ENCODE assay signal across 8 mouse cellular contexts in the genomic region with DNA sequence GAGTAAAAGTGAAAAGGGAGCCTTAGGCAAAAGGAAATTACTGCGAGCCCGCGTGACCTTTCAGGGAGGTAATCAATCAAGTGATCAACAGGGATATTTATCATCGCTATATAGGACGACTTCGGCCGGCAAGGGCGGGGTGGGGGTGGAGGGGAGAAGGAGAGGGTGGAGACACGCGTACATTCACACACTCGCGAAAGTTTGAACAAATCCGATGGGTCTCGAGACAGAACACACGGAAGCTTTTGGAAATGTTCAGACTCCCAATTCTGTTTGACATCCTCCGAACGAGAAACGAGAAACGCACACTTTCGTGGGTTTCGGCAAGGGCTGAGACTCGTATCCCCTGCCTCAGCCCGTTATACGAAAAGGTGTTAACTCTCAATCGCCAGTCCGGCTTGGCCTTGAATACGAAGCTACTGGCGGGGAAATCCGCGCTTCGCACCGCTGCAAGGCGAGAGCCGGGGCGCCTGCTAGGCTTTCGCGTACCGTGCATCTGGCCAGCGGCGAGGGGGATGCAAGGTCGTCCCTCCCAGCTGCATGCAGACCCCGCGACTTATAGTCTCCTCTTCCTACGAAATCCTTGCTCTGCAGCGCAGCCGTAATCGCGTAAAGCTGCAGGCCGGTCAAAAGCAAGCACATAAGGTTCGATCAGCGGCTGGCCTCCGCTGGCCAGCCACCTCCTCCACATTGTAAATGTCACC. TPM values are rescaled to one million over a fixed set of nuclear protein-coding genes. Genes with fewer than 3 reads are reported as not detected.
A peak's percentile ranks its signal among the peaks of the same experiment; 100 is the strongest.
DNase-seq lines count a peak whose midpoint lies in the region; ATAC-seq and TF ChIP-seq lines count a peak whose summit lies in the region.

No protein-coding gene starts in this region.

- H3K4me2 ChIP-seq in forebrain, embryonic 14.5 days (ENCODE audit: low read length), result peak overlapping the region; percentile 49
- H3K4me2 ChIP-seq in intestine, embryonic 14.5 days (ENCODE audit: low read length), result peak overlapping the region; percentile 53
- H3K4me2 ChIP-seq in liver, postnatal 0 days (ENCODE audit: low read depth, low read length), result peak overlapping the region; percentile 31
- H3K4me2 ChIP-seq in stomach, embryonic 16.5 days (ENCODE audit: low read depth, low read length), result peak overlapping the region; percentile 84

- TF ChIP-seq EP300 in liver, postnatal 0 days (IDR thresholded peaks at IDR 0.05; ENCODE audit: low read depth), result no peak

- peak; percentile 16; the same call in 1 of the 2 replicates for ATAC-seq in forebrain, embryonic 14.5 days
- ATAC-seq in intestine, embryonic 14.5 days (replicated peaks; ENCODE audit: low FRiP score, low TSS enrichment, low read depth), result no peak; the same call in 1 of the 2 replicates
- ATAC-seq in liver, postnatal 0 days, result no peak
- no peak for ATAC-seq in stomach, embryonic 16.5 days (ENCODE audit: insufficient read depth, low FRiP score)

- peaks cover 53% of the 10 kb centered on the region for H3K27me3 ChIP-seq in forebrain, embryonic 14.5 days (replicated peaks; ENCODE audit: control insufficient read depth, insufficient read depth, low read length)
- H3K27me3 ChIP-seq in intestine, embryonic 14.5 days (replicated peaks; ENCODE audit: control insufficient read depth, insufficient read depth, low read length), result peaks cover 96% of the 10 kb centered on the region
- H3K27me3 ChIP-seq in liver, postnatal 0 days (ENCODE audit: insufficient read depth, low read length), result peaks cover 79% of the 10 kb centered on the region
- H3K27me3 ChIP-seq in stomach, embryonic 16.5 days (ENCODE audit: control insufficient read depth, insufficient read depth, low read length), result no peaks in the 10 kb centered on the region

- WGBS in forebrain, embryonic 14.5 days, result under 1% methylated on average over 52 of the region's 52 CpGs
- under 1% methylated on average over 52 of the region's 52 CpGs for WGBS in intestine, embryonic 14.5 days
- WGBS in liver, postnatal 0 days (ENCODE audit: insufficient replicate concordance), result under 1% methylated on average over 52 of the region's 52 CpGs
- under 1% methylated on average over 52 of the region's 52 CpGs for WGBS in stomach, embryonic 16.5 days

- H3K27ac ChIP-seq in forebrain, embryonic 14.5 days (ENCODE audit: low read depth, low read length), result no peak overlapping the region
- no peak overlapping the region for H3K27ac ChIP-seq in intestine, embryonic 14.5 days (ENCODE audit: low read depth)
- H3K27ac ChIP-seq in liver, postnatal 0 days (ENCODE audit: low read depth), result no peak overlapping the region
- peak overlapping the region; percentile 84 for H3K27ac ChIP-seq in stomach, embryonic 16.5 days (ENCODE audit: low read length)

- peak; percentile 36 for DNase-seq in ovary, postnatal 36 days (ENCODE audit: low spot score)
- no peak for DNase-seq in ovary, postnatal 14 days (ENCODE audit: low spot score)
- peak; percentile 55 for DNase-seq in forebrain, embryonic 14.5 days (ENCODE audit: low spot score)
- peak; percentile 92 for DNase-seq in intestine, embryonic 14.5 days (ENCODE audit: low spot score)
- no peak for DNase-seq in liver, postnatal 0 days
- no peak for DNase-seq in spleen, postnatal 14 days (ENCODE audit: low spot score in 2 of 2)
- DNase-seq in spleen, postnatal 10 days (ENCODE audit: low spot score in 2 of 2), result no peak

- TF ChIP-seq CTCF in liver, postnatal 0 days (IDR thresholded peaks at IDR 0.05; ENCODE audit: low read depth), result no peak

- peak overlapping the region; percentile 22 for H3K4me3 ChIP-seq in forebrain, embryonic 14.5 days (ENCODE audit: low read depth, low read length)
- peak overlapping the region; percentile 28 for H3K4me3 ChIP-seq in intestine, embryonic 14.5 days (ENCODE audit: low read depth, low read length)
- peak overlapping the region; percentile 17; the same call in 1 of the 2 replicates for H3K4me3 ChIP-seq in liver, postnatal 0 days (ENCODE audit: low read depth, low read length)
- peak overlapping the region; percentile 52 for H3K4me3 ChIP-seq in stomach, embryonic 16.5 days (replicated peaks; ENCODE audit: low read length)

- H3K4me1 ChIP-seq in forebrain, embryonic 14.5 days (ENCODE audit: control insufficient read depth, insufficient read depth, low read length), result 0 out of 2 replicates have a peak, but pooled peaks cover 2% of the 10 kb centered on the region
- peaks cover 12% of the 10 kb centered on the region; the same call in 1 of the 2 replicates for H3K4me1 ChIP-seq in intestine, embryonic 14.5 days (replicated peaks; ENCODE audit: control insufficient read depth, insufficient read depth, low read length)
- H3K4me1 ChIP-seq in liver, postnatal 0 days (ENCODE audit: insufficient read depth), result peaks cover 5% of the 10 kb centered on the region; the same call in 1 of the 2 replicates
- peaks cover 8% of the 10 kb centered on the region for H3K4me1 ChIP-seq in stomach, embryonic 16.5 days (ENCODE audit: control insufficient read depth, insufficient read depth, low read length)

- H3K9me3 ChIP-seq in forebrain, embryonic 14.5 days (replicated peaks; ENCODE audit: control insufficient read depth, low read length), result no peaks in the 10 kb centered on the region
- no peaks in the 10 kb centered on the region for H3K9me3 ChIP-seq in intestine, embryonic 14.5 days (ENCODE audit: control insufficient read depth, low read length)
- no peaks in the 10 kb centered on the region for H3K9me3 ChIP-seq in liver, postnatal 0 days (ENCODE audit: low read length)
- H3K9me3 ChIP-seq in stomach, embryonic 16.5 days (replicated peaks; ENCODE audit: control insufficient read depth, low read length), result no peaks in the 10 kb centered on the region

- H3K36me3 ChIP-seq in forebrain, embryonic 14.5 days (ENCODE audit: control insufficient read depth, insufficient read depth, low read length), result no peaks in the 10 kb centered on the region
- H3K36me3 ChIP-seq in intestine, embryonic 14.5 days (ENCODE audit: control insufficient read depth, insufficient read depth, low read length), result no peaks in the 10 kb centered on the region
- no peaks in the 10 kb centered on the region for H3K36me3 ChIP-seq in liver, postnatal 0 days (replicated peaks; ENCODE audit: insufficient read depth, low read length)
- no peaks in the 10 kb centered on the region for H3K36me3 ChIP-seq in stomach, embryonic 16.5 days (ENCODE audit: control insufficient read depth, insufficient read depth, low read length)

- H3K9ac ChIP-seq in forebrain, embryonic 14.5 days (ENCODE audit: low read length), result no peak overlapping the region; the same call in 1 of the 2 replicates
- H3K9ac ChIP-seq in intestine, embryonic 14.5 days (ENCODE audit: low read length), result no peak overlapping the region
- no peak overlapping the region for H3K9ac ChIP-seq in liver, postnatal 0 days (replicated peaks)
- H3K9ac ChIP-seq in stomach, embryonic 16.5 days (ENCODE audit: low read length), result peak overlapping the region; percentile 72

RNA-seq across cellular contexts. Expression of gene Mecom, which starts 33.6 kb away (rescaled TPM):
- 3.2 and 4.0 TPM in 2 replicates for polyA plus RNA-seq in forebrain, embryonic 14.5 days (2014; fragmentation: Nextera tagmentation; extraction: Ambion mirVana)
- 15.2 and 17.6 TPM in 2 replicates for polyA plus RNA-seq in intestine, embryonic 14.5 days (2014; fragmentation: Nextera tagmentation; extraction: Ambion mirVana)
- polyA plus RNA-seq in liver, postnatal 0 days (2015; fragmentation: Nextera tagmentation; extraction: Ambion mirVana), result 0.85 and 0.89 TPM in 2 replicates
- 57.4 and 64.1 TPM in 2 replicates for polyA plus RNA-seq in stomach, embryonic 16.5 days (2015; fragmentation: Nextera tagmentation; extraction: Ambion mirVana)

Comparison
In these comparisons a context has a peak if more than half of its experiments do, and no peak if none do; other contexts are left out.
1. DNase-seq: peak in ovary, postnatal 36 days (single experiment), forebrain, embryonic 14.5 days (single experiment) and intestine, embryonic 14.5 days (single experiment); none in ovary, postnatal 14 days (single experiment), liver, postnatal 0 days (single experiment), spleen, postnatal 14 days (0 of 2) and spleen, postnatal 10 days (0 of 2).
2. H3K4me2 ChIP-seq: peak in every context shown above with its lines; median percentile 84 in stomach, embryonic 16.5 days; 53 in intestine, embryonic 14.5 days; 49 in forebrain, embryonic 14.5 days; 31 in liver, postnatal 0 days.
3. Peak in every context shown above with its lines, with median percentiles within 50 percentile points of each other: H3K4me3 ChIP-seq.